Mouse (Mus musculus): ENCODE results near the gene Ckmt2. TPM values are rescaled to one million over a fixed set of nuclear protein-coding genes. Genes with fewer than 3 reads are reported as not detected.

Gene Ckmt2
- polyA plus RNA-seq (2017; shearing (Covaris generic)): not detected

DNA sequence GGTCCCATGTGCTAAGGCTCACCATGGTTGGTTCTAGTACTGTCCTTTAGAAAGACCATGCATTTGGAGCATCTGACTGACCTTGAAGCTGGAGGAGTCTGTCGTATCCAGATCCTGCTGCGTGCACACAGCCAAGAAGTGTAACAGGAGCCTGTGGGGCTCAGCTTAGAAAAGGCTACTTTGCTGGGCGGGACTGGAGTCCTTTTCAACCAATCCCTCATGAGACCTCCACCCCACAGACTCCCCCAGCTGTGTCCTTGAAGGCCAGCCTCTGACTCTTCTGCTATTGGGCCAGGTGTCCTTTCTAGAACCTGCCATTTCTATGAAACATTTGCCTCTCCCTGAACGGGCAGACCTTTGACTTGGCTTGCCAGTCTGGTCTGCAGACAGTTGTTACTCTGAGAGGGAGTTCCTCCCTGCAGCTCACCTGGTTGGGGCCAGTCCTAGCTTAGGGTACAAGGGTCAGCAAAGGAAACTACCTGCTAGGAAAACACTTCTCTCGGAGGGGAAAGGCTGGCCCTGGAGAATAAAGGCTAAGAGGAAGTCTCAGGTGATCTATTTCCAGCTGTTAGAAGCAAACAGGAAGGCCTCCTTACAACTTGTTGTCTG lies at the start of gene Ckmt2:
Ckmt2 (minus strand) TSS at position 145 of the 609 bp plus-strand sequence.

GRCm38 (mm10) chr13:91807155-91807839 lies 69.4 kb downstream of the Ckmt2 start, which contains the start of gene Zcchc9:
Zcchc9 (minus strand) TSS chr13:91807705.

Other genes starting within 250 kb of the Ckmt2 start
- 0.66 TPM for gene Acot12, start 135.4 kb downstream of the Ckmt2 start, polyA plus RNA-seq (2017; shearing (Covaris generic))
- gene Zcchc9, start 69.2 kb downstream of the Ckmt2 start, polyA plus RNA-seq (2017; shearing (Covaris generic)): 49.0 TPM

All from inflammation-experienced regulatory T-cells, adult 16 weeks (primary cell).